Mouse (Mus musculus) heart, adult 2 months (tissue): ENCODE results near the gene Itk.

Source experiments
- CTCF ChIP-seq: fragments of 200-600 bp; IDR thresholded peaks from 2 replicates; pipeline ENCODE4 v1.8.1; 2022; ENCODE audit warnings: antibody characterized with exemption, mild to moderate bottlenecking, moderate library complexity
- EP300 ChIP-seq: fragments of 200-500 bp; IDR thresholded peaks from 2 replicates; pipeline ENCODE4 v1.6.1; 2011; ENCODE audit warnings: low read depth, low read length, control low read depth; ENCODE audit not compliant: insufficient read depth

DNA sequence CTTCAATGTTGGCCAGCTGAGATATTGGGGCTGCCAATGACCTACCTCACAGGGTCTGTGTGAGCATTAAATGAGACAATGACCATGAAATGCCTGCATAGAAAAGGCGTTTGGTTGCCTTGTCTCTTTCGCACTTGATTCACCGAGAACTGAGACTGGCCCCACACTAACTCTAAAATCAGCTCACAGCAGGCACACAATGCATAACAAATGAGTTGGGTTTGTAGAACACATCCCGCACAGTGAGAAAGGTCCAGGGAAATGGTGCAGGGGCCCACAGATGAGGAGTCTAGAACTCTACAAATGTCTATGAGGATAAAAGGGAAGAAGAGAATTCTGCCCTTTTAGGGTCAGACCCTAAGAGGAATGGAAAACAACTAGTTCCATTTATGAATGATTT lies 100.3 kb downstream of the Itk start:
- TF ChIP-seq EP300 (no peak), CTCF (no peak)
